Comparison of ENCODE assay signal across 1 mouse cellular context in the genomic region with DNA sequence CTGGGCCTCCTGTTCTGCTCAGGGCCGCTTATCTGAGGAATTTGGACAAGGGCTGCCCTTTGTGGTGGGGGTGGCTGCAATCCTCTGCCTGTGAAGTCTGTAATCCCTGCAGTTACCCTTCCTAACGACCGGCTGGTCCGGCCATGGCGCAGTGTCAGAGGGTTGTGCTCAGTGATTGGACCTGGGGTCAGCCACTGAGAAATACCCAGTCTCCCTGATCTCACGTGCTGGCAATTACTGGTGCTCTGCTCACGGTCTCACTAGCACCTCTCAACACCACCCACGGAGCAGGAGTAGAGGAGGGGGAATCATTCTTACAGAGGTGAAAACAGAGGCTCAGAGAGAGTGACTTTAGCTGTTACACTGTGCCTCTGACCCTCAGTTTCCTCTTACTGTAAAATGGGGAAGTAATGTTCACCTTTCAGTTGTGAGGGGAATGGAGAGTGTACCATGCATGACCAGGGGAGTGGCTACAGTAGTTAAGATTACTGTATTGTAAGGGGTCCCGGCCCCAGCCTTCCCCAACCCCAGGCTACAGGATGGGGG.
TF ChIP-seq lines count a peak whose summit lies in the region.

No protein-coding gene starts in this region.

TF ChIP-seq in MEL, 35 proteins besides CTCF, POLR2A, EP300 and RAD21:
- TF ChIP-seq RCOR1 (IDR thresholded peaks at IDR 0.05; ENCODE audit: low read depth, low read length) (peak; percentile 35; the same call in 1 of the 2 replicates), BHLHE40 (IDR thresholded peaks at IDR 0.05; ENCODE audit: borderline replicate concordance, low read depth, low read length) (no peak)
